Mouse (Mus musculus) hindbrain, embryonic 14.5 days (tissue): ENCODE results near the gene Chd1. TPM values are rescaled to one million over a fixed set of nuclear protein-coding genes. Genes with fewer than 3 reads are reported as not detected.

ENCODE experiments used
- ATAC-seq: fragments of 200-750 bp; cut with Nextera tagmentation; 2 replicates; pipeline ENCODE4 v1.8.0; 2017; ENCODE audit warnings: moderate number of reproducible peaks, mild to moderate bottlenecking, moderate TSS enrichment, moderate library complexity; ENCODE audit not compliant: low FRiP score
- DNase-seq: peaks from one replicate; pipeline ENCODE4 v3.0.0-alpha.2; 2015; ENCODE audit warnings: low spot score
- H3K27ac ChIP-seq: fragments of 300-500 bp; sonication (generic); 2 replicates; pipeline ENCODE4 v1.5.1; 2014; ENCODE audit warnings: mild to moderate bottlenecking, moderate library complexity
- H3K27me3 ChIP-seq: fragments of 300-500 bp; sonication (generic); 2 replicates; pipeline ENCODE4 v1.6.1; 2014; ENCODE audit warnings: mild to moderate bottlenecking, low read length, mixed read lengths; ENCODE audit not compliant: control insufficient read depth, insufficient read depth
- H3K36me3 ChIP-seq: fragments of 300-500 bp; sonication (generic); replicated peaks from 2 replicates; pipeline ENCODE4 v1.6.1; 2014; ENCODE audit not compliant: control insufficient read depth, insufficient read depth
- H3K4me1 ChIP-seq: fragments of 300-500 bp; sonication (generic); replicated peaks from 2 replicates; pipeline ENCODE4 v1.6.1; 2014; ENCODE audit warnings: antibody characterized with exemption, low read length, mixed read lengths; ENCODE audit not compliant: control insufficient read depth, insufficient read depth
- H3K4me2 ChIP-seq: fragments of 300-500 bp; sonication (generic); replicated peaks from 2 replicates; pipeline ENCODE4 v1.6.1; 2014; ENCODE audit warnings: mild to moderate bottlenecking, moderate library complexity
- H3K4me3 ChIP-seq: fragments of 300-500 bp; sonication (generic); replicated peaks from 2 replicates; pipeline ENCODE4 v1.5.1; 2014; ENCODE audit warnings: mild to moderate bottlenecking, low read length
- H3K9ac ChIP-seq: fragments of 300-500 bp; sonication (generic); 2 replicates; pipeline ENCODE4 v1.6.1; 2014
- H3K9me3 ChIP-seq: fragments of 300-500 bp; sonication (generic); 2 replicates; pipeline ENCODE4 v1.6.1; 2016; ENCODE audit warnings: low read length; ENCODE audit not compliant: control insufficient read depth
- WGBS: fragments of 180-500 bp; shearing (Covaris S2); extraction: QIAGEN DNeasy Blood & Tissue Kit; methylation state at CpG from one replicate; pipeline ENCODE4 v1.1.7; 2014; 5-methylcytosine and 5-hydroxymethylcytosine counted together
- polyA plus RNA-seq: library from polyadenylated mRNA; unstranded; fragments of >200 nt; fragmentation: Nextera tagmentation; extraction: Ambion mirVana; gene quantifications from 2 replicates; pipeline ENCODE4 v1.2.1, GENCODE M21; 2014

The Chd1 gene
- polyA plus RNA-seq, 1 experiment from 2014 or later: 21.8 TPM

- peak; percentile 9; the same call in 1 of the 2 replicates for ATAC-seq
- no peak overlapping the region for H3K4me2 ChIP-seq
- 81% methylated on average over 23 of the region's 23 CpGs for WGBS
These were observed 102.7 kb downstream of the Chd1 start for GRCm38 (mm10) chr17:15807295-15807984.

GRCm38 (mm10) chr17:15808015-15808414, 103.2 kb downstream of the Chd1 start:
- peaks cover 47% of the 10 kb centered on the region for H3K4me1 ChIP-seq
- H3K36me3 ChIP-seq: peaks cover 29% of the 10 kb centered on the region
- WGBS: 48% methylated on average over 4 of the region's 4 CpGs
- no peak overlapping the region for H3K27ac ChIP-seq
- H3K27me3 ChIP-seq: no peaks in the 10 kb centered on the region
- ATAC-seq: peak; percentile 22; the same call in 1 of the 2 replicates
- H3K4me3 ChIP-seq: no peak overlapping the region
- H3K4me2 ChIP-seq: no peak overlapping the region
- H3K9ac ChIP-seq: no peak overlapping the region
- DNase-seq: no peak
- H3K9me3 ChIP-seq: no peaks in the 10 kb centered on the region

More at GRCm38 (mm10) chr17:15807295-15807984, 102.7 kb downstream of the Chd1 start:
- Histone ChIP-seq H3K4me3 (no peak overlapping the region), H3K9ac (no peak overlapping the region), H3K27me3 (no peaks in the 10 kb centered on the region), H3K9me3 (no peaks in the 10 kb centered on the region), H3K27ac (no peak overlapping the region), H3K4me1 (peaks cover 43% of the 10 kb centered on the region), H3K36me3 (peaks cover 24% of the 10 kb centered on the region)
- no peak for DNase-seq

GRCm38 (mm10) chr17:15808468-15809374, 104.0 kb downstream of the Chd1 start:
- ATAC-seq: no peak
- Histone ChIP-seq H3K9me3 (no peaks in the 10 kb centered on the region), H3K9ac (no peak overlapping the region), H3K27me3 (no peaks in the 10 kb centered on the region), H3K4me1 (peaks cover 53% of the 10 kb centered on the region), H3K4me3 (no peak overlapping the region), H3K36me3 (peaks cover 30% of the 10 kb centered on the region), H3K4me2 (no peak overlapping the region), H3K27ac (peak overlapping the region; percentile 27; the same call in 1 of the 2 replicates)
- WGBS: 27% methylated on average over 10 of the region's 10 CpGs
- DNase-seq: no peak

GRCm38 (mm10) chr17:15809949-15810348, 105.2 kb downstream of the Chd1 start:
- DNase-seq (no peak), ATAC-seq (no peak)
- H3K4me3 ChIP-seq: no peak overlapping the region
- no peaks in the 10 kb centered on the region for H3K9me3 ChIP-seq
- H3K27ac ChIP-seq: no peak overlapping the region; the same call in 1 of the 2 replicates
- peaks cover 65% of the 10 kb centered on the region for H3K4me1 ChIP-seq
- no peak overlapping the region for H3K4me2 ChIP-seq
- H3K27me3 ChIP-seq: no peaks in the 10 kb centered on the region
- H3K9ac ChIP-seq: no peak overlapping the region
- peaks cover 33% of the 10 kb centered on the region for H3K36me3 ChIP-seq
- WGBS: 47% methylated on average over 2 of the region's 2 CpGs

- DNase-seq (no peak), ATAC-seq (no peak)
- Histone ChIP-seq H3K36me3 (peaks cover 24% of the 10 kb centered on the region), H3K27ac (no peak overlapping the region; the same call in 1 of the 2 replicates), H3K9me3 (no peaks in the 10 kb centered on the region), H3K4me1 (peaks cover 64% of the 10 kb centered on the region), H3K4me3 (no peak overlapping the region), H3K4me2 (no peak overlapping the region), H3K27me3 (no peaks in the 10 kb centered on the region), H3K9ac (no peak overlapping the region)
- WGBS: 72% methylated on average over 13 of the region's 13 CpGs
These were observed 107.5 kb downstream of the Chd1 start for GRCm38 (mm10) chr17:15812136-15812778.

- Histone ChIP-seq H3K27ac (no peak overlapping the region), H3K9ac (no peak overlapping the region), H3K4me3 (no peak overlapping the region), H3K9me3 (no peaks in the 10 kb centered on the region), H3K27me3 (no peaks in the 10 kb centered on the region), H3K4me2 (peak overlapping the region; percentile 22; the same call in 1 of the 2 replicates), H3K36me3 (peaks cover 32% of the 10 kb centered on the region), H3K4me1 (peaks cover 60% of the 10 kb centered on the region)
- DNase-seq (no peak), ATAC-seq (no peak)
- WGBS: 62% methylated on average over 3 of the region's 3 CpGs
These were observed 109.0 kb downstream of the Chd1 start for GRCm38 (mm10) chr17:15813658-15814212.

GRCm38 (mm10) chr17:15815312-15816018, 110.7 kb downstream of the Chd1 start:
- ATAC-seq: no peak
- Histone ChIP-seq H3K9ac (no peak overlapping the region), H3K27me3 (no peaks in the 10 kb centered on the region), H3K27ac (no peak overlapping the region), H3K4me3 (no peak overlapping the region), H3K36me3 (peaks cover 48% of the 10 kb centered on the region), H3K4me1 (peaks cover 50% of the 10 kb centered on the region), H3K4me2 (0 out of 2 replicates have a peak overlapping the region, but pooled peaks have one; percentile 2), H3K9me3 (no peaks in the 10 kb centered on the region)
- 89% methylated on average over 10 of the region's 10 CpGs for WGBS
- no peak for DNase-seq

- H3K4me1 ChIP-seq: peaks cover 48% of the 10 kb centered on the region
- WGBS: 87% methylated on average over 10 of the region's 11 CpGs
- peaks cover 54% of the 10 kb centered on the region for H3K36me3 ChIP-seq
- no peak overlapping the region for H3K4me3 ChIP-seq
- no peak for DNase-seq
- no peaks in the 10 kb centered on the region for H3K27me3 ChIP-seq
- no peak for ATAC-seq
- H3K9ac ChIP-seq: no peak overlapping the region
- no peak overlapping the region for H3K27ac ChIP-seq
- no peaks in the 10 kb centered on the region for H3K9me3 ChIP-seq
- H3K4me2 ChIP-seq: no peak overlapping the region
These were observed 111.8 kb downstream of the Chd1 start for GRCm38 (mm10) chr17:15816379-15817095.
